Comparison of ENCODE assay signal across 26 mouse cellular contexts in the genomic region with DNA sequence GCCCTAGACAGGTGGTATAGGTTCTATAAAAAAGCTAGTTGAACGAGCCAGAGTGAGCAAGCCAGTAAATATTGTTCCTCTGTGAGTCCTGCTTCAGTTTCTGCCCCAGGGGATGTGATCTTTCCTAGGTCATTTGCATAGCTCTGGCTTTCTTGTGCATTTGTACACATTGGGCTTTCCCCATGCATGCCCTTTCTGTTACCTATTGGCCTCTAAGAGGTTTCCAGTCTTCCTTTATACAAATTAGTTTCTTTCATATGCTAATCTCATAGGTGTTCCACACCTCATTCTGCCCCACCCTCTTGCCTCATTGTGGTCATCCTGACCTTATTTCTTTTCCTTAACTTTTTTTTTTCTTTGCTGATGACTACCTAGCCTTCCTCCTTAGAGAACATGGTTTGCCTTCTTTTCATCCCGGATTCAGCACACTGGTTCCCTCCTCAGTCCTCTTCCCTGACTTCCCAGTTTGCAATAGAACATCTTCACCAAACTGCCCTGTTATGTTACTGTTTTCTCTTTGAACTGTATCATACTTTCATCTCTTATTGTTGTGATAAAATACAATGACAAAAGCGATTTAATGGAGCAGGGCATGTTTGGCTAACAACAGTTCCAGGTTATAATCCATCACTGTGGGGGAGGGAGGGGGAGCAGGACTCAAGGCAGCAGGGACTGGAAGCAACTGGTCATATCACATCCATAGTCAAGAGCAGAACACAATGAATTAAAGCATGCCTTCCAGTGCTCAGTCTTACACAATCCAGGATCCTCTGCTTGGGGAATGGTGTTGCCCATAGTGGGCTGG. TPM values are rescaled to one million over a fixed set of nuclear protein-coding genes. Genes with fewer than 3 reads are reported as not detected.
A peak's percentile ranks its signal among the peaks of the same experiment; 100 is the strongest.
DNase-seq lines count a peak whose midpoint lies in the region; TF ChIP-seq lines count a peak whose summit lies in the region.
"Had no signal": no experiment of that assay in that cellular context is flagged by ENCODE, and none has a peak within 500 bp of the region (broad histone marks: within the 10 kb centered on the region; RNA-seq: fewer than 3 reads in every experiment).

No protein-coding gene starts in this region.

- no peaks in the 10 kb centered on the region for H3K27me3 ChIP-seq in heart, embryonic 10.5 days (ENCODE audit: insufficient read depth, poor library complexity, severe bottlenecking)
- no peaks in the 10 kb centered on the region for H3K27me3 ChIP-seq in splenic B cell, adult 2 months (ENCODE audit: control insufficient read depth, insufficient read depth, low read length, poor library complexity, severe bottlenecking)
- no peaks in the 10 kb centered on the region for H3K27me3 ChIP-seq in midbrain, embryonic 10.5 days (ENCODE audit: low read depth, poor library complexity, severe bottlenecking)
- H3K27me3 ChIP-seq: hindbrain, embryonic 13.5 days; Patski had no signal

- no peaks in the 10 kb centered on the region for H3K36me3 ChIP-seq in heart, embryonic 10.5 days
- H3K36me3 ChIP-seq in ES-E14 (ENCODE audit: control insufficient read depth, insufficient read depth, low read length, poor library complexity, severe bottlenecking) = no peaks in the 10 kb centered on the region
- no peaks in the 10 kb centered on the region for H3K36me3 ChIP-seq in splenic B cell, adult 2 months (ENCODE audit: control insufficient read depth, insufficient read depth, low read length, poor library complexity, severe bottlenecking)
- H3K36me3 ChIP-seq in midbrain, embryonic 10.5 days = no peaks in the 10 kb centered on the region
- H3K36me3 ChIP-seq: embryonic facial prominence, embryonic 10.5 days; forebrain, embryonic 10.5 days; hindbrain, embryonic 13.5 days had no signal

- intact Hi-C loops in heart, postnatal 10 days (cut with DNase I) = no loop called here

- H3K4me1 ChIP-seq in heart, embryonic 10.5 days = no peaks in the 10 kb centered on the region
- H3K4me1 ChIP-seq in ES-E14 (ENCODE audit: control insufficient read depth in 2 of 2, insufficient read depth in 2 of 2, low read length in 2 of 2, poor library complexity in 1 of 2) = peaks cover 0 to 8% of the 10 kb centered on the region in 2 experiments; a peak in 2 of 4 replicates
- H3K4me1 ChIP-seq in midbrain, embryonic 10.5 days = no peaks in the 10 kb centered on the region
- H3K4me1 ChIP-seq: embryonic facial prominence, embryonic 10.5 days; forebrain, embryonic 10.5 days; hindbrain, embryonic 13.5 days had no signal

- DNase-seq in heart, embryonic 10.5 days (ENCODE audit: low spot score) = peak; percentile 41
- DNase-seq in heart, postnatal 10 days = no peak
- DNase-seq in ES-E14 (ENCODE audit: low read depth, low spot score) = peak; percentile 46
- DNase-seq in ZHBTc4 (ENCODE audit: low read depth, low spot score) = peak; percentile 84
- DNase-seq in splenic B cell, adult 2 months (ENCODE audit: low read depth, low spot score) = peak; percentile 47
- DNase-seq in left cerebral cortex, adult 9 months (ENCODE audit: low spot score in 2 of 2) = no peak
- no peak for DNase-seq in adrenal gland, postnatal 25 days
- DNase-seq in midbrain, embryonic 10.5 days (ENCODE audit: low spot score) = no peak
- DNase-seq: adrenal gland, postnatal 10 days; cerebellum, adult 11-12 months; cerebellum, adult 9-10 months; cerebellum, postnatal 36 days; gastrocnemius, adult 2 months; gastrocnemius, postnatal 25 days; heart, postnatal 14 days; kidney, adult 8-10 months had no signal

- no peak overlapping the region for H3K9ac ChIP-seq in ES-E14 (ENCODE audit: insufficient read depth, low read depth, low read length, poor library complexity, severe bottlenecking)
- H3K9ac ChIP-seq: hindbrain, embryonic 13.5 days had no signal

- 67% methylated on average over 3 of the region's 3 CpGs for WGBS in heart, embryonic 10.5 days
- WGBS in midbrain, embryonic 10.5 days = 74% methylated on average over 3 of the region's 3 CpGs

- H3K27ac ChIP-seq in heart, embryonic 10.5 days = no peak overlapping the region
- H3K27ac ChIP-seq in ES-E14 (ENCODE audit: insufficient read depth, low read depth, low read length, poor library complexity, severe bottlenecking) = no peak overlapping the region; the same call in 1 of the 2 replicates
- H3K27ac ChIP-seq in midbrain, embryonic 10.5 days (replicated peaks) = no peak overlapping the region
- H3K27ac ChIP-seq: embryonic facial prominence, embryonic 10.5 days; forebrain, embryonic 10.5 days; gastrocnemius, adult 2 months; hindbrain, embryonic 13.5 days; hindbrain, postnatal 0 days had no signal

- H3K4me3 ChIP-seq in heart, embryonic 10.5 days = no peak overlapping the region
- no peak overlapping the region for H3K4me3 ChIP-seq in ES-E14 (ENCODE audit: insufficient read depth in 1 of 2, low read depth in 1 of 2, low read length in 2 of 2, poor library complexity in 1 of 2, severe bottlenecking in 1 of 2)
- no peak overlapping the region for H3K4me3 ChIP-seq in midbrain, embryonic 10.5 days
- H3K4me3 ChIP-seq: embryonic facial prominence, embryonic 10.5 days; forebrain, embryonic 10.5 days; gastrocnemius, adult 2 months; hindbrain, embryonic 13.5 days had no signal

- no peaks in the 10 kb centered on the region for H3K9me3 ChIP-seq in heart, embryonic 10.5 days
- H3K9me3 ChIP-seq in ES-E14 (ENCODE audit: control insufficient read depth, insufficient read depth, low read depth, low read length) = no peaks in the 10 kb centered on the region
- H3K9me3 ChIP-seq in midbrain, embryonic 10.5 days (replicated peaks) = no peaks in the 10 kb centered on the region
- H3K9me3 ChIP-seq: embryonic facial prominence, embryonic 10.5 days; forebrain, embryonic 10.5 days; hindbrain, embryonic 13.5 days had no signal

- in situ Hi-C loops in ES-E14 (cut with MboI; ENCODE audit: low sequenced_read_pairs in 2 of 2, unreplicated experiment in 2 of 2) = no loop called here

TF ChIP-seq in ES-E14, 5 proteins besides CTCF, POLR2A, EP300 and RAD21:
- TF ChIP-seq ZC3H11A (IDR thresholded peaks at IDR 0.05; ENCODE audit: borderline replicate concordance, low read depth, low read length) = no peak
- peak; percentile 67; the same call in 1 of the 2 replicates for TF ChIP-seq ZNF384 (IDR thresholded peaks at IDR 0.05; ENCODE audit: low read depth, low read length)

RNA-seq across cellular contexts. Expression of a gene that starts 47.4 kb away (rescaled TPM):
- polyA plus RNA-seq in heart, embryonic 10.5 days (2016; fragmentation: Nextera tagmentation; extraction: Ambion mirVana) = not detected in 2 replicates
- total RNA-seq in heart, postnatal 10 days (2021) = not detected
- total RNA-seq in ES-E14 (2012; rRNA removed) = not detected in 2 replicates
- total RNA-seq in adrenal gland, postnatal 25 days (2021) = not detected in 2 replicates
- not detected in 2 replicates for polyA plus RNA-seq in midbrain, embryonic 10.5 days (2016; fragmentation: Nextera tagmentation; extraction: Ambion mirVana)
- total RNA-seq: adrenal gland, postnatal 10 days; gastrocnemius, adult 2 months; gastrocnemius, postnatal 25 days; granulocyte monocyte progenitor cell, adult 5-6 weeks; heart, postnatal 14 days; hematopoietic stem cell, adult 5-6 weeks; hindbrain, postnatal 0 days had no signal
- polyA plus RNA-seq: embryonic facial prominence, embryonic 10.5 days; embryonic facial prominence, embryonic 14.5 days; forebrain, embryonic 10.5 days; forebrain, embryonic 14.5 days; heart, embryonic 14.5 days; hindbrain, embryonic 13.5 days; hindbrain, postnatal 0 days had no signal

Comparison
In these comparisons a context has a peak if more than half of its experiments do, and no peak if none do; other contexts are left out.
1. DNase-seq: peak in heart, embryonic 10.5 days (single experiment), ES-E14 (single experiment), ZHBTc4 (single experiment) and splenic B cell, adult 2 months (single experiment); none in heart, postnatal 10 days (0 of 2), left cerebral cortex, adult 9 months (0 of 2), adrenal gland, postnatal 25 days (single experiment) and midbrain, embryonic 10.5 days (single experiment).